Mouse (Mus musculus) ovary, adult 2 months (tissue): ENCODE data around the gene Plcxd2. TPM values are rescaled to one million over a fixed set of nuclear protein-coding genes. Genes with fewer than 3 reads are reported as not detected.

Experiments
- polyA plus RNA-seq: library from polyadenylated mRNA; depleted of rRNA; stranded (reverse); fragments of >200 nt; gene quantifications from 2 replicates; pipeline ENCODE4 v1.2.3, GENCODE M21; 2012; rRNA removed

Plcxd2 gene
- polyA plus RNA-seq: 0.48 and 0.53 TPM in 2 replicates

GRCm38 (mm10) chr16:46010153-46010905 lies at the start of gene Plcxd2:
Gene Plcxd2 (minus strand): TSS chr16:46010218.

GRCm38 (mm10) chr16:45953394-45953793 lies 56.6 kb downstream of the Plcxd2 start, which contains the start of gene Phldb2:
Gene Phldb2 (minus strand): TSS chr16:45953598.

Other genes with a start within 250 kb of the Plcxd2 start
- gene Phldb2, start 56.6 kb downstream of the Plcxd2 start, polyA plus RNA-seq: 14.0 and 21.1 TPM in 2 replicates
- gene Cd96, start 110.0 kb upstream of the Plcxd2 start, polyA plus RNA-seq: 0.07 TPM in 2 replicates
- gene Gm4737, start 144.9 kb upstream of the Plcxd2 start, polyA plus RNA-seq: 39.5 and 43.9 TPM in 2 replicates